Mouse (Mus musculus): ENCODE data around the gene Gm11084. TPM values are rescaled to one million over a fixed set of nuclear protein-coding genes. Genes with fewer than 3 reads are reported as not detected.

The Gm11084 gene
- polyA plus RNA-seq, 1 experiment: not detected

DNA sequence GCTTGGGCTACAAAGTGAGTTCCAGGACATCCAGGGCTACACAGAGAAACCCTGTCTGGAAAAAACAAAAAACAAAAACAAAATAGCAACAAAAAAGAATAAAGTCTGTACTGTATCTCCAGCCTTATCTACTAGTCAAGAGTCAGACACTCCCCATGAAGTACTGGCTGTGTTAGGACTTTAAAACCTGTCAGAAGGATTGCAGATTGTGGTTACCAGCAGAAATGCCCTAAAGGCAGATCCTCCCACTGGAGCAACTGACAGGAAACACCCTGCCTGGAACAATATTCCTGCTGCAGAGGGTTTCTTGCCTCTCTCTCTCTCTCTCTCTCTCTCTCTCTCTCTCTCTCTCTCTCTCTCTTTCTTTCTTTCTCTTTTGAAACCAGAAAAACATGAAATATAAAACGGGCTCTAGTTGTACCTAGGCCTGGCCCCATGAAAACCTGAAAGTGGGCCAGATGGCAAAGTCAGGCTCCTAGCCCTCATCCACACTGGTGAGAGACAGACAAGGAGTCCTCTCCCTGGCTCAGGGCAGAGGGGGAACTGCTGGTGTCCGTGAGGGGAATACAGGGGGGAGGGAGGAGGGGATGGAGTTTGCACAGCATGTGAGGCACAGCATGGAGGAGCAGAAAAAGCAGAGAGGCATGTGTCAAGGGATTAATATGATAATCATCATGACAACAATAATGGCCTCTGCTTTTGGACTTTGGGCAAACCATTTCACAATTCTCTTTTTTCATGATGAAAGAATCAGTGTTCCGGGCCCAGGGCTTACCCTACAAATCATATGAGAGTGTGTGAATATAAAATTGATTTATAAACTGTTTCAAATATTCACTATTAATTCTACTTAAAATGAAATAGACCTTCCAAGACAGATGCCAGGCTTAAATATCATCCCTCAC lies 19.3 kb upstream of the Gm11084 start:
- no peak overlapping the region for H3K4me3 ChIP-seq (ENCODE audit: insufficient read depth, poor library complexity, severe bottlenecking)
- H3ac ChIP-seq (ENCODE audit: control insufficient read depth, insufficient read length, low read depth): no peak overlapping the region
- no peaks in the 10 kb centered on the region for H3K27me3 ChIP-seq (ENCODE audit: control insufficient read depth, insufficient read depth, insufficient read length)
- H3K36me3 ChIP-seq (ENCODE audit: control insufficient read depth, insufficient read depth): no peaks in the 10 kb centered on the region
- no peaks in the 10 kb centered on the region for H3K79me2 ChIP-seq (ENCODE audit: control insufficient read depth, insufficient read depth)
- no peaks in the 10 kb centered on the region for H3K79me3 ChIP-seq (ENCODE audit: low read depth)
- no peak for TF ChIP-seq MYOG (IDR thresholded peaks at IDR 0.05; ENCODE audit: control insufficient read depth, extremely low read depth, insufficient read length)
- TF ChIP-seq FOSL1 (IDR thresholded peaks at IDR 0.05; ENCODE audit: insufficient read depth, low read length, poor library complexity, severe bottlenecking): no peak
- TF ChIP-seq CEBPB (IDR thresholded peaks at IDR 0.05; ENCODE audit: low read depth): no peak
- TF ChIP-seq USF1 (IDR thresholded peaks at IDR 0.05; ENCODE audit: low read depth): no peak
- no peak for TF ChIP-seq MAX (IDR thresholded peaks at IDR 0.05)
- no peak for TF ChIP-seq MYOD1 (IDR thresholded peaks at IDR 0.05; ENCODE audit: control insufficient read depth, insufficient read length, low read depth)
- no peak for TF ChIP-seq CTCF (IDR thresholded peaks at IDR 0.05; ENCODE audit: control insufficient read depth, insufficient read depth, insufficient read length)

DNA sequence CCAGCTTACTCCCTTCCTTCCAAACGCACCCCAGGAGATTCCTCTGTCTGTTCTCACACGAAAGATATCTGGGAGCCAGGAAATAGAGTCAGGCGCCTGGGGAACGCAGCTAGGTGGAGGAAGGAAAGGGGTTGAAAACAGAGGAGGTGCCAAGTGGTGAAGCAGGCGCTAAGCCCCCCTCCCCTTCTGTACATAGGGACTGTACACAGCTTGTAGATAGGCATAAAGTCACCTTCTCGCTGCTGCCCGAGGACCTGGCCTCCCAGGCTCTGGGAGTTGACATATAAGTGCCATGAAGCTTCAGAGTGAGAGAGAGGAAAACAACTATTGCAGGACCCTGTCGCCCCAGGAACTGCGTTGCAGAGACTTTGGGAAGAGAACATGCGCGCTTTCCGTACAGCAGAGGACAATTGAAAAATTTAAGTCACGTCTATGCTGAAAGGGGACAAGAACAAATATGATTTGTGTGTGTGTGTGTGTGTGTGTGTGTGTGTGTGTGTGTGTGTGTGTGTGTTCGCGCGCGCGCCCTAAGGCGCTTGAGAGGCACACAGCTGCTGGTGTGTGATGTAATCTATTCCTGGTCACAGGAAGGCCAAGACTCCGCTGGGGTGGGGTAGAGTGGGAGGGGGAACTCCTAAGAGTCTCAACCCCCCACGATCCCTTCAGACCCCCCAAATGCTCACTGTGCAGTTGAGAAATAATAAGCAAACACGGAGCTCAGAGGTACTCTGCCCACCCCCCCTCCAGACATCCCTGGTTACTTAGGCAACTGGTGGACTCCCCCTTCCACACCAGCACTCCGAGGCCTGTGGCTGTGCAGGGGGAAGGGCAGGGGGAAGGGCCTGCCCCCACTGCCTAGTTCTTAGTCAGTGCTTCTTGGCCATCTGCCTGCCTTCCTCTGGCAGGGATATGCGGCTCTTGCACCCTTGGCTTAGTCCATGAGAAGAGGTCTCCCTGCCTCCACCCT lies 17.5 kb upstream of the Gm11084 start:
- Histone ChIP-seq H3K36me3 (ENCODE audit: control insufficient read depth, insufficient read depth) (no peaks in the 10 kb centered on the region), H3K27me3 (ENCODE audit: control insufficient read depth, insufficient read depth, insufficient read length) (no peaks in the 10 kb centered on the region), H3K79me2 (ENCODE audit: control insufficient read depth, insufficient read depth) (no peaks in the 10 kb centered on the region), H3K4me3 (ENCODE audit: insufficient read depth, poor library complexity, severe bottlenecking) (no peak overlapping the region), H3ac (ENCODE audit: control insufficient read depth, insufficient read length, low read depth) (peak overlapping the region; percentile 16), H3K79me3 (ENCODE audit: low read depth) (no peaks in the 10 kb centered on the region)
- peak; percentile 16 for TF ChIP-seq CEBPB (IDR thresholded peaks at IDR 0.05; ENCODE audit: low read depth)
- TF ChIP-seq MYOD1 (IDR thresholded peaks at IDR 0.05; ENCODE audit: control insufficient read depth, insufficient read length, low read depth): peak; percentile 3
- no peak for TF ChIP-seq CTCF (IDR thresholded peaks at IDR 0.05; ENCODE audit: control insufficient read depth, insufficient read depth, insufficient read length)

DNA sequence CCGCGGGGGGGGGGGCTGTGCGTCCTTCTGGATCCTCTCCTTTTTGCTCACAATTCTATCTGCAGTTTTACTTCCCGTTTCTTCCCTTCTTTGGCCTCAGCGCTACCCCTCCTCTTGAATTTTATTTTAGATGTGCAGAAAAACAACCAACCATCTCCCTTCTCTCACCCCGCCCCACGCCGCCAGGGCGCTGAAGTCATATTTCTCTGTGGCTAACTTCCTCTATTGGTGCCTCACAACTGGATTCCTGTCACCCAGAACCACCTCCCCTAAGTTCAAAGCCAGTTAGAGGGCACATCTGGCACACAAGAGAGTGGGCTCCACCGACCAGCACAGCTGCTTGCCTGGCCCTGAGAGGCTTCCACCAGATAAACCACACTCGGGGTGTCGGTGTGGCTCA lies 16.5 kb upstream of the Gm11084 start:
- Histone ChIP-seq H3K79me2 (ENCODE audit: control insufficient read depth, insufficient read depth) (no peaks in the 10 kb centered on the region), H3K27me3 (ENCODE audit: control insufficient read depth, insufficient read depth, insufficient read length) (no peaks in the 10 kb centered on the region), H3K79me3 (ENCODE audit: low read depth) (no peaks in the 10 kb centered on the region), H3ac (ENCODE audit: control insufficient read depth, insufficient read length, low read depth) (no peak overlapping the region), H3K4me3 (ENCODE audit: insufficient read depth, poor library complexity, severe bottlenecking) (no peak overlapping the region), H3K36me3 (ENCODE audit: control insufficient read depth, insufficient read depth) (no peaks in the 10 kb centered on the region)
- TF ChIP-seq CEBPB (IDR thresholded peaks at IDR 0.05; ENCODE audit: low read depth) (no peak), USF1 (IDR thresholded peaks at IDR 0.05; ENCODE audit: low read depth) (no peak), CTCF (IDR thresholded peaks at IDR 0.05; ENCODE audit: control insufficient read depth, insufficient read depth, insufficient read length) (no peak), MAX (IDR thresholded peaks at IDR 0.05) (no peak), MYOD1 (IDR thresholded peaks at IDR 0.05; ENCODE audit: control insufficient read depth, insufficient read length, low read depth) (no peak), FOSL1 (IDR thresholded peaks at IDR 0.05; ENCODE audit: insufficient read depth, low read length, poor library complexity, severe bottlenecking) (no peak), MYOG (IDR thresholded peaks at IDR 0.05; ENCODE audit: control insufficient read depth, extremely low read depth, insufficient read length) (no peak)

DNA sequence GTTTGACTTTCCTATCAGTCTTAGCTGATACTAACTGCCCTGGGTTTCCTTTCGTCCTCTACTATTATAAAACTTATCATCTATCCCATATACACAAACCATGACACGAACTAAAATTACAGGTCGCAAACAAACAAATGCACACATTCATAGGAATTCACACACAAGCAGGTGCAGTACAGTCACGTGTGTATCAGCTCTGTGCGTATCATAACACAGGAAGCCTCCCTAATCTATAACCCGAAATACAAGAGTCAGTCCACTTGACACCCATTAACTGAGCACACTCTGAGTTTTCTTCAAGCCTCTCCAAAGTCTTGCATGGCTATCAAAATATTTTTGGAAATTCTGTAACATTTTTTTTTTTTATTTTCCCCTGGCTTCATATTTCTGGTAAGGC lies 15.9 kb upstream of the Gm11084 start:
- H3K79me3 ChIP-seq (ENCODE audit: low read depth): no peaks in the 10 kb centered on the region
- no peaks in the 10 kb centered on the region for H3K36me3 ChIP-seq (ENCODE audit: control insufficient read depth, insufficient read depth)
- H3ac ChIP-seq (ENCODE audit: control insufficient read depth, insufficient read length, low read depth): no peak overlapping the region
- TF ChIP-seq USF1 (IDR thresholded peaks at IDR 0.05; ENCODE audit: low read depth): no peak
- H3K4me3 ChIP-seq (ENCODE audit: insufficient read depth, poor library complexity, severe bottlenecking): no peak overlapping the region
- no peaks in the 10 kb centered on the region for H3K27me3 ChIP-seq (ENCODE audit: control insufficient read depth, insufficient read depth, insufficient read length)
- H3K79me2 ChIP-seq (ENCODE audit: control insufficient read depth, insufficient read depth): no peaks in the 10 kb centered on the region

DNA sequence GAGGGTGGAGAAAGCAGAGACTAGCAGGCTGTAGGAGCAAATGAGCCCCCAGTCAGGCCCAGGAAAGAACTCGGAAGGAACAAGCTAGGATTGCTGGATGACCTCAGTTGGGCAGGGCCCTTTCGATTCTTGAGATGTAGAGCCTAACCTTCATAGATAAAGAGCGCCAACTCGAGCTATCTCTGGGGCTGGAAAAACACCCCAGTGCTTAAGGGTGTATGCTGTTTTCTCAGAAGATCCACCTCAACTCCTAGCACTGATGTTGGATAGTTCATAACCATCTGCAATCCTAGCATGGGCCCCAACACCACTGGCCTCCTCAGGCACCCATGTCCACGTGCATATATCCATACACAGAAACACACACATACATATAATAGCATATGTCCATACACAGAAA lies 15.5 kb upstream of the Gm11084 start:
- H3K79me2 ChIP-seq (ENCODE audit: control insufficient read depth, insufficient read depth): no peaks in the 10 kb centered on the region
- H3ac ChIP-seq (ENCODE audit: control insufficient read depth, insufficient read length, low read depth): no peak overlapping the region
- H3K27me3 ChIP-seq (ENCODE audit: control insufficient read depth, insufficient read depth, insufficient read length): no peaks in the 10 kb centered on the region
- TF ChIP-seq CTCF (IDR thresholded peaks at IDR 0.05; ENCODE audit: control insufficient read depth, insufficient read depth, insufficient read length) (no peak), FOSL1 (IDR thresholded peaks at IDR 0.05; ENCODE audit: insufficient read depth, low read length, poor library complexity, severe bottlenecking) (no peak), MAX (IDR thresholded peaks at IDR 0.05) (no peak), USF1 (IDR thresholded peaks at IDR 0.05; ENCODE audit: low read depth) (no peak), MYOD1 (IDR thresholded peaks at IDR 0.05; ENCODE audit: control insufficient read depth, insufficient read length, low read depth) (no peak), MYOG (IDR thresholded peaks at IDR 0.05; ENCODE audit: control insufficient read depth, extremely low read depth, insufficient read length) (no peak), CEBPB (IDR thresholded peaks at IDR 0.05; ENCODE audit: low read depth) (no peak)
- H3K4me3 ChIP-seq (ENCODE audit: insufficient read depth, poor library complexity, severe bottlenecking): no peak overlapping the region
- H3K79me3 ChIP-seq (ENCODE audit: low read depth): no peaks in the 10 kb centered on the region
- no peaks in the 10 kb centered on the region for H3K36me3 ChIP-seq (ENCODE audit: control insufficient read depth, insufficient read depth)

All from C2C12 (cell line).